Mouse (Mus musculus) liver, embryonic 14.5 days (tissue): ENCODE data around the gene Ikbkg.

Source experiments
- CTCF ChIP-seq: IDR thresholded peaks from 2 replicates; pipeline ENCODE4 v1.5.1; 2016; ENCODE audit warnings: antibody characterized with exemption, low read depth, control low read depth
- EP300 ChIP-seq: IDR thresholded peaks from 2 replicates; pipeline ENCODE4 v1.6.1; 2016; ENCODE audit warnings: antibody characterized with exemption, low read depth

DNA sequence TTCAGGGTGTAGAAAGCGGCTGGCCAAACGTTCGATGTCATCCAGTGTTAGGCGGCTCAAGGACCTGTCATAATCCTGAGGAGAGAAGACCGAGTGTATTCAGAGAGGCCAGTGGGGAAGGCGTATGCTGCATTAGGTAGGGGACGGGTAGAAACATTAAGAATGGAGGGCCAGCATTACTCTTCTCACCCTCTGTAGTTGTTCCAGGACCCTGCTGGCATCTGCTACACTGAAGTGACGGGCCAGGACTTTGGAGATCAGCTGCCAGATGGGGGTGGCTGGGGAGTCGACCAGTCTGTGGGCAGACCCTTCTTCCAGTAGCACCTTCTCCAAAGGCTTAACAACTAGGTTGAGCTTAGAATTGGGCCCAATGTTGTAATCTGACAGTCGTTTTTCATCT lies 25.6 kb upstream of the Ikbkg start:
- TF ChIP-seq EP300: no peak
- no peak for TF ChIP-seq CTCF
